Comparison of ENCODE assay signal across 14 mouse cellular contexts in genomic region chr3:95677420-95678090, GRCm38 (mm10). TPM values are rescaled to one million over a fixed set of nuclear protein-coding genes. Genes with fewer than 3 reads are reported as not detected.
DNase-seq lines count a peak whose midpoint lies in the region; ATAC-seq and TF ChIP-seq lines count a peak whose summit lies in the region.
"Had no signal": no experiment of that assay in that cellular context is flagged by ENCODE, and none has a peak within 500 bp of the region (broad histone marks: within the 10 kb centered on the region; RNA-seq: fewer than 3 reads in every experiment).

No protein-coding gene starts in this region.

- H3K4me2 ChIP-seq in heart, postnatal 0 days (ENCODE audit: low read depth, low read length) = no peak overlapping the region
- no peak overlapping the region for H3K4me2 ChIP-seq in kidney, embryonic 16.5 days (replicated peaks; ENCODE audit: low read depth, low read length)
- H3K4me2 ChIP-seq in midbrain, embryonic 14.5 days (ENCODE audit: low read length) = no peak overlapping the region
- H3K4me2 ChIP-seq: limb, embryonic 12.5 days; midbrain, embryonic 15.5 days had no signal

- H3K36me3 ChIP-seq in heart, embryonic 10.5 days = 0 out of 2 replicates have a peak, but pooled peaks cover 7% of the 10 kb centered on the region
- H3K36me3 ChIP-seq in ES-Bruce4 (ENCODE audit: control insufficient read depth, insufficient read depth, low read length, poor library complexity, severe bottlenecking) = no peaks in the 10 kb centered on the region
- H3K36me3 ChIP-seq in heart, postnatal 0 days (replicated peaks; ENCODE audit: control insufficient read depth, insufficient read depth, low read length) = peaks cover 7% of the 10 kb centered on the region; the same call in 1 of the 2 replicates
- H3K36me3 ChIP-seq in kidney, embryonic 16.5 days (ENCODE audit: insufficient read depth, low read length) = 0 out of 2 replicates have a peak, but pooled peaks cover 6% of the 10 kb centered on the region
- H3K36me3 ChIP-seq in midbrain, embryonic 14.5 days (ENCODE audit: control insufficient read depth, insufficient read depth, low read length) = 0 out of 2 replicates have a peak, but pooled peaks cover 10% of the 10 kb centered on the region
- H3K36me3 ChIP-seq: midbrain, embryonic 15.5 days had no signal

- no peaks in the 10 kb centered on the region for H3K27me3 ChIP-seq in heart, embryonic 10.5 days (ENCODE audit: insufficient read depth, poor library complexity, severe bottlenecking)
- H3K27me3 ChIP-seq in ES-Bruce4 (ENCODE audit: control insufficient read depth, insufficient read depth, low read length, poor library complexity, severe bottlenecking) = no peaks in the 10 kb centered on the region
- no peaks in the 10 kb centered on the region for H3K27me3 ChIP-seq in heart, postnatal 0 days (ENCODE audit: control insufficient read depth, insufficient read depth, low read length)
- no peaks in the 10 kb centered on the region for H3K27me3 ChIP-seq in kidney, embryonic 16.5 days (ENCODE audit: insufficient read depth, low read length)
- no peaks in the 10 kb centered on the region for H3K27me3 ChIP-seq in midbrain, embryonic 14.5 days (ENCODE audit: control insufficient read depth, insufficient read depth, low read length)
- H3K27me3 ChIP-seq: limb, embryonic 12.5 days; megakaryocyte, embryonic 14.5 days; midbrain, embryonic 15.5 days had no signal

- ATAC-seq in heart, postnatal 0 days (ENCODE audit: insufficient read depth, low read depth) = no peak
- ATAC-seq in kidney, embryonic 16.5 days (ENCODE audit: low FRiP score, low TSS enrichment) = no peak
- ATAC-seq in midbrain, embryonic 14.5 days (ENCODE audit: low FRiP score, low TSS enrichment) = no peak
- ATAC-seq: hindbrain, embryonic 16.5 days; intestine, postnatal 0 days; midbrain, embryonic 15.5 days had no signal

- 72% methylated on average over 19 of the region's 19 CpGs for WGBS in heart, embryonic 10.5 days
- whole genome bisulfite sequencing in heart, postnatal 0 days = 65% methylated on average over 19 of the region's 19 CpGs
- WGBS in kidney, embryonic 16.5 days = 76% methylated on average over 19 of the region's 19 CpGs
- WGBS in midbrain, embryonic 14.5 days = 91% methylated on average over 19 of the region's 19 CpGs

- no peak overlapping the region for H3K4me3 ChIP-seq in heart, embryonic 10.5 days
- no peak overlapping the region for H3K4me3 ChIP-seq in layer of hippocampus, adult 2 months
- peak overlapping the region; percentile 20 for H3K4me3 ChIP-seq in ES-Bruce4 (ENCODE audit: low read depth, low read length)
- no peak overlapping the region for H3K4me3 ChIP-seq in heart, postnatal 0 days (ENCODE audit: low read depth, low read length)
- no peak overlapping the region for H3K4me3 ChIP-seq in kidney, embryonic 16.5 days (ENCODE audit: low read length)
- no peak overlapping the region for H3K4me3 ChIP-seq in midbrain, embryonic 14.5 days (replicated peaks; ENCODE audit: low read depth, low read length)
- H3K4me3 ChIP-seq: limb, embryonic 12.5 days; midbrain, embryonic 15.5 days had no signal

- H3K4me1 ChIP-seq in heart, embryonic 10.5 days = peaks cover 83% of the 10 kb centered on the region
- H3K4me1 ChIP-seq in ES-Bruce4 (ENCODE audit: control insufficient read depth, insufficient read depth, low read length) = peaks cover 7% of the 10 kb centered on the region
- peaks cover 38% of the 10 kb centered on the region for H3K4me1 ChIP-seq in heart, postnatal 0 days (ENCODE audit: control insufficient read depth, insufficient read depth)
- H3K4me1 ChIP-seq in kidney, embryonic 16.5 days (ENCODE audit: insufficient read depth, low read length) = peaks cover 55% of the 10 kb centered on the region
- H3K4me1 ChIP-seq in midbrain, embryonic 14.5 days (ENCODE audit: control insufficient read depth, insufficient read depth, low read length) = no peaks in the 10 kb centered on the region

- DNase-seq in heart, embryonic 10.5 days (ENCODE audit: low spot score) = no peak
- DNase-seq in heart, postnatal 4 days = no peak
- no peak for DNase-seq in layer of hippocampus, adult 2 months (ENCODE audit: low spot score in 2 of 2)
- no peak for DNase-seq in layer of hippocampus, postnatal 25 days (ENCODE audit: extremely low spot score in 1 of 2, low spot score in 1 of 2)
- no peak for DNase-seq in heart, postnatal 0 days (ENCODE audit: low spot score)
- DNase-seq in midbrain, embryonic 14.5 days = no peak

- H3K27ac ChIP-seq in heart, embryonic 10.5 days = peak overlapping the region; percentile 93
- H3K27ac ChIP-seq in layer of hippocampus, adult 2 months = peak overlapping the region; percentile 83
- no peak overlapping the region for H3K27ac ChIP-seq in ES-Bruce4 (ENCODE audit: insufficient read depth, low read length)
- peak overlapping the region; percentile 99 for H3K27ac ChIP-seq in heart, postnatal 0 days (ENCODE audit: low read depth)
- H3K27ac ChIP-seq in kidney, embryonic 16.5 days (ENCODE audit: low read length) = no peak overlapping the region
- no peak overlapping the region for H3K27ac ChIP-seq in midbrain, embryonic 14.5 days (replicated peaks; ENCODE audit: low read depth, low read length)
- H3K27ac ChIP-seq: limb, embryonic 12.5 days; midbrain, embryonic 15.5 days had no signal

- no peaks in the 10 kb centered on the region for H3K9me3 ChIP-seq in heart, embryonic 10.5 days
- no peaks in the 10 kb centered on the region for H3K9me3 ChIP-seq in ES-Bruce4 (replicated peaks; ENCODE audit: control insufficient read depth, insufficient read depth, low read length, poor library complexity, severe bottlenecking)
- H3K9me3 ChIP-seq in heart, postnatal 0 days (replicated peaks; ENCODE audit: control insufficient read depth, low read length) = no peaks in the 10 kb centered on the region
- H3K9me3 ChIP-seq in kidney, embryonic 16.5 days (ENCODE audit: low read length) = no peaks in the 10 kb centered on the region
- no peaks in the 10 kb centered on the region for H3K9me3 ChIP-seq in midbrain, embryonic 14.5 days (ENCODE audit: control insufficient read depth, low read length)
- H3K9me3 ChIP-seq: forebrain, embryonic 10.5 days; limb, embryonic 12.5 days; megakaryocyte, embryonic 14.5 days; midbrain, embryonic 15.5 days had no signal

- TF ChIP-seq POLR2A in ES-Bruce4 (IDR thresholded peaks at IDR 0.05; ENCODE audit: insufficient read depth, low read length) = no peak

- TF ChIP-seq EP300 in ES-Bruce4 (IDR thresholded peaks at IDR 0.05; ENCODE audit: insufficient read depth, low read depth, low read length) = no peak
- no peak for TF ChIP-seq EP300 in heart, postnatal 0 days (IDR thresholded peaks at IDR 0.05; ENCODE audit: low read depth)

- H3K9ac ChIP-seq in ES-Bruce4 (ENCODE audit: low read depth, poor library complexity, severe bottlenecking) = peak overlapping the region; percentile 43
- no peak overlapping the region for H3K9ac ChIP-seq in heart, postnatal 0 days (replicated peaks; ENCODE audit: low read depth, low read length)
- H3K9ac ChIP-seq in kidney, embryonic 16.5 days (replicated peaks; ENCODE audit: low read length) = no peak overlapping the region
- no peak overlapping the region for H3K9ac ChIP-seq in midbrain, embryonic 14.5 days (replicated peaks; ENCODE audit: low read length)
- H3K9ac ChIP-seq: limb, embryonic 12.5 days; midbrain, embryonic 15.5 days had no signal

- no peak for TF ChIP-seq CTCF in layer of hippocampus, adult 2 months (conservative IDR thresholded peaks at IDR 0.05)
- TF ChIP-seq CTCF in ES-Bruce4 (IDR thresholded peaks at IDR 0.05; ENCODE audit: low read depth, low read length) = no peak
- no peak for TF ChIP-seq CTCF in heart, postnatal 0 days (IDR thresholded peaks at IDR 0.05; ENCODE audit: low read depth)

RNA-seq across cellular contexts. Expression of gene Adamtsl4, which starts 10.2 kb away (rescaled TPM):
- 4.2 and 5.7 TPM in 2 replicates for polyA plus RNA-seq in heart, embryonic 10.5 days (2016; fragmentation: Nextera tagmentation; extraction: Ambion mirVana)
- total RNA-seq in heart, postnatal 4 days (2021) = 10 to 100 TPM; 13.5 to 14.6 TPM
- 1 to 10 TPM; 7.0 to 7.9 TPM for total RNA-seq in layer of hippocampus, adult 2 months (2021)
- total RNA-seq in layer of hippocampus, postnatal 25 days (2021) = 1 to 10 TPM; 3.7 to 4.0 TPM
- 6.9 and 10.1 TPM in 2 replicates for polyA plus RNA-seq in ES-Bruce4 (2011; ENCODE audit: insufficient read depth, insufficient read length, low read depth, missing spikeins)
- 20.2 and 23.8 TPM in 2 replicates for total RNA-seq in heart, postnatal 0 days (2014; rRNA removed; ENCODE audit: low replicate concordance)
- 7.5 and 11.2 TPM in 2 replicates for polyA plus RNA-seq in heart, postnatal 0 days (2015; fragmentation: Nextera tagmentation; extraction: Ambion mirVana)
- polyA plus RNA-seq in kidney, embryonic 16.5 days (2015; fragmentation: Nextera tagmentation; extraction: Ambion mirVana) = 3.8 and 3.9 TPM in 2 replicates
- 0.80 and 1.1 TPM in 2 replicates for polyA plus RNA-seq in midbrain, embryonic 14.5 days (2014; fragmentation: Nextera tagmentation; extraction: Ambion mirVana)

RNA-seq across cellular contexts. Expression of gene Mcl1, which starts 19.0 kb away (rescaled TPM):
- 37.7 and 50.2 TPM in 2 replicates for polyA plus RNA-seq in heart, embryonic 10.5 days (2016; fragmentation: Nextera tagmentation; extraction: Ambion mirVana)
- total RNA-seq in heart, postnatal 4 days (2021) = 100 to 1,000 TPM; 112 to 115 TPM
- total RNA-seq in layer of hippocampus, adult 2 months (2021) = 10 to 100 TPM; 49.6 to 55.2 TPM
- 10 to 100 TPM; 54.6 to 61.6 TPM for total RNA-seq in layer of hippocampus, postnatal 25 days (2021)
- polyA plus RNA-seq in ES-Bruce4 (2011; ENCODE audit: insufficient read depth, insufficient read length, low read depth, missing spikeins) = 247 and 264 TPM in 2 replicates
- 213 and 278 TPM in 2 replicates for total RNA-seq in heart, postnatal 0 days (2014; rRNA removed; ENCODE audit: low replicate concordance)
- polyA plus RNA-seq in heart, postnatal 0 days (2015; fragmentation: Nextera tagmentation; extraction: Ambion mirVana) = 50.1 and 51.9 TPM in 2 replicates
- polyA plus RNA-seq in kidney, embryonic 16.5 days (2015; fragmentation: Nextera tagmentation; extraction: Ambion mirVana) = 23.7 and 38.1 TPM in 2 replicates
- 44.1 and 65.7 TPM in 2 replicates for polyA plus RNA-seq in midbrain, embryonic 14.5 days (2014; fragmentation: Nextera tagmentation; extraction: Ambion mirVana)

RNA-seq across cellular contexts. Expression of gene Ensa, which starts 52.8 kb away (rescaled TPM):
- 59.3 and 67.2 TPM in 2 replicates for polyA plus RNA-seq in heart, embryonic 10.5 days (2016; fragmentation: Nextera tagmentation; extraction: Ambion mirVana)
- 10 to 100 TPM; 49.2 to 50.5 TPM for total RNA-seq in heart, postnatal 4 days (2021)
- total RNA-seq in layer of hippocampus, adult 2 months (2021) = 100 to 1,000 TPM; 302 to 322 TPM
- total RNA-seq in layer of hippocampus, postnatal 25 days (2021) = 100 to 1,000 TPM; 298 to 321 TPM
- polyA plus RNA-seq in ES-Bruce4 (2011; ENCODE audit: insufficient read depth, insufficient read length, low read depth, missing spikeins) = 67.4 and 68.5 TPM in 2 replicates
- 43.3 and 49.6 TPM in 2 replicates for total RNA-seq in heart, postnatal 0 days (2014; rRNA removed; ENCODE audit: low replicate concordance)
- 38.5 and 40.6 TPM in 2 replicates for polyA plus RNA-seq in heart, postnatal 0 days (2015; fragmentation: Nextera tagmentation; extraction: Ambion mirVana)
- 76.4 and 78.6 TPM in 2 replicates for polyA plus RNA-seq in kidney, embryonic 16.5 days (2015; fragmentation: Nextera tagmentation; extraction: Ambion mirVana)
- polyA plus RNA-seq in midbrain, embryonic 14.5 days (2014; fragmentation: Nextera tagmentation; extraction: Ambion mirVana) = 97.0 and 103 TPM in 2 replicates

Comparison
In these comparisons a context has a peak if more than half of its experiments do, and no peak if none do; other contexts are left out.
1. H3K27ac ChIP-seq: peak in heart, embryonic 10.5 days (single experiment), layer of hippocampus, adult 2 months (single experiment) and heart, postnatal 0 days (single experiment); none in ES-Bruce4 (single experiment), kidney, embryonic 16.5 days (single experiment) and midbrain, embryonic 14.5 days (single experiment).